Mouse (Mus musculus): ENCODE data around the gene Garnl3. TPM values are rescaled to one million over a fixed set of nuclear protein-coding genes. Genes with fewer than 3 reads are reported as not detected.
"Not testable (repeated sequence)": the region's sequence is repeated elsewhere in the genome, so short reads cannot be mapped to it uniquely, and the experiment has no call there.

Garnl3 gene
- total and polyA plus RNA-seq, 3 experiments: 0.08 to 0.19 TPM; not detected in 1

DNA sequence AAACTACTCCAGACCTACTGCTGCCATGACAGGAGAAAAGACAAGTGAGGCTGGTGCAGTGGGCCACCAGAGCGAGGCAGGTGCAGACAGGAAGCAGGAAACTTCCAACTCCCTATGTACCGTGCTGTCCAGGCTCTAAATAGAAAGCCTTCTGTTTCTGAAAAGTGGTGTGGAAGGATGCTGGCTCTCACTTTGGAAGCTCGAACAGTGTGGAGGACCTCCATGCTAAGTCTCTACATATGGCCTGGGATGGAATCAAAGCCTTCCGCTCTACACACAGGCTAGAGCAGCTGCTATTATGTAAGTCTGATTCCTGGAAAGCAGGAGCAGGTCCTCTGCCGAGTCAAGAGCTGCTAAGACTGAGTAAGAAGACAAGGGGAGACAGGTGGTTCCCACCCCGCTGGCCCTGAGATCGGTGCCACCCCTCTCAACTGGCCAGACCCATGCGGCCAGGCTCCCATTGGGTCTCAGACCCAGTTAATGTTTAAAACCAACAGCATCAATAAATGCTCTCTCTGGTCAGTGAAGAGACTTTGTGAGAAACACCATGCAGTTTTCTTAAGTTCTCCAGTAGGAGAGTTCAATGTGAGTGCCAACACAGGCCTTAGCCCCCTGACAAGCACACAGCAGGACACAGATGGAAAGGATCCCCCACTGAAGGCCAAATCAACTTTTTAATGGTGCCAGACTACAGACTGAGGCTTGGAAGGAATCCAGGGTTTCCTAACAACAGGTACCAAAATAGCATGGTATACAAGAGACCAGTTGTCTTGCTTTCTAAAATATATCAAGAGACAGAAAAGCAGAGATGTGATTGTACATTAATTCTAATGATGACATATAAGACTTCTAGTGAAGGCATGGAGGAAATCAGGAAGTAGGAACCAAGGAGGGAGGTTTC, 40.6 kb downstream of the Garnl3 start:
- H3K4me3 ChIP-seq (replicated peaks in 1 of 3; ENCODE audit: low read depth in 2 of 3, low read length in 2 of 3, poor library complexity in 1 of 3): no peak overlapping the region
- in situ Hi-C loops (cut with MboI; ENCODE audit: low pct_ligation_motif_present, low pct_unique_long_range_greater_than_20kb, low sequenced_read_pairs) (no loop called here), dilution Hi-C loops (cut with MboI; ENCODE audit: extremely low pct_ligation_motif_present, extremely low pct_unique_long_range_greater_than_20kb, low sequenced_read_pairs) (no loop called here)
- no peak overlapping the region for H3K9ac ChIP-seq (ENCODE audit: insufficient read depth, low read depth)
- no peak overlapping the region for H3K4me2 ChIP-seq (ENCODE audit: insufficient read depth, low read depth, poor library complexity, severe bottlenecking)
- H3K4me1 ChIP-seq (ENCODE audit: control insufficient read depth in 1 of 2, insufficient read depth in 2 of 2): peaks cover 0 to 8% of the 10 kb centered on the region in 2 experiments; a peak in 1 of 4 replicates
- no peaks in the 10 kb centered on the region for H3K9me3 ChIP-seq (replicated peaks; ENCODE audit: low read length)
- no peaks in the 10 kb centered on the region for H3K36me3 ChIP-seq (replicated peaks in 1 of 2; ENCODE audit: control insufficient read depth in 1 of 2, insufficient read depth in 1 of 2, low read length in 1 of 2)
- TF ChIP-seq MAZ (IDR thresholded peaks at IDR 0.05; ENCODE audit: low read depth, low read length) (no peak), SIN3A (IDR thresholded peaks at IDR 0.05; ENCODE audit: low read length) (no peak), RAD21 (IDR thresholded peaks at IDR 0.05; ENCODE audit: low read depth, low read length) (no peak), POLR2AphosphoS2 (IDR thresholded peaks at IDR 0.05; ENCODE audit: low read depth, low read length) (no peak)
- no peaks in the 10 kb centered on the region for H3K79me2 ChIP-seq (replicated peaks; ENCODE audit: control insufficient read depth, extremely low read depth, insufficient read depth, poor library complexity, severe bottlenecking)
- H3K27me3 ChIP-seq (replicated peaks): peaks cover 6% of the 10 kb centered on the region
- no peak overlapping the region for H3K27ac ChIP-seq (ENCODE audit: insufficient read depth, low read depth)
- DNase-seq (ENCODE audit: extremely low read depth): no peak

DNA sequence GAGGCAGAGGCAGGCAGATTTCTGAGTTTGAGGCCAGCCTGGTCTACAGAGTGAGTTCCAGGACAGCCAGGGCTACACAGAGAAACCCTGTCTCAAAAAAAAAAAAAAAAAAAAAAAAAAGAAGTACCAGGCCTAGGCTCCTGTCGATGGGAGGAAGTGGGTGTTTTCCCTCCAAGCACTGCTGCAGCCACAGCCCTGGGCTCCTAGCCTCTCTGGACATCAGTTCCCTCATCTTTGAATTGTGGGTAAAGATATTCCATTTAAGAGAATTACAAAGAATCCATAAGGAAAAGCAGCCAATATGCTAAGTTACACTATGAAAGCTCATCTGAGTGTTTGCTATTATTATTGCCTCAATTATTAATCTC, 41.4 kb downstream of the Garnl3 start:
- H3K36me3 ChIP-seq (replicated peaks in 1 of 2; ENCODE audit: control insufficient read depth in 1 of 2, insufficient read depth in 1 of 2, low read length in 1 of 2); in situ Hi-C loops (cut with MboI; ENCODE audit: low pct_ligation_motif_present, low pct_unique_long_range_greater_than_20kb, low sequenced_read_pairs); H3K27ac ChIP-seq (ENCODE audit: insufficient read depth, low read depth); H3K9ac ChIP-seq (ENCODE audit: insufficient read depth, low read depth); dilution Hi-C loops (cut with MboI; ENCODE audit: extremely low pct_ligation_motif_present, extremely low pct_unique_long_range_greater_than_20kb, low sequenced_read_pairs); H3K79me2 ChIP-seq (replicated peaks; ENCODE audit: control insufficient read depth, extremely low read depth, insufficient read depth, poor library complexity, severe bottlenecking); H3K9me3 ChIP-seq (replicated peaks; ENCODE audit: low read length); H3K4me2 ChIP-seq (ENCODE audit: insufficient read depth, low read depth, poor library complexity, severe bottlenecking); H3K4me1 ChIP-seq (ENCODE audit: control insufficient read depth in 1 of 2, insufficient read depth in 2 of 2); H3K27me3 ChIP-seq (replicated peaks); H3K4me3 ChIP-seq (replicated peaks in 1 of 3; ENCODE audit: low read depth in 2 of 3, low read length in 2 of 3, poor library complexity in 1 of 3); DNase-seq (ENCODE audit: extremely low read depth): not testable (repeated sequence)
- peak; percentile 56; the same call in 1 of the 2 replicates for TF ChIP-seq ZNF384 (IDR thresholded peaks at IDR 0.05; ENCODE audit: low read depth, low read length)

DNA sequence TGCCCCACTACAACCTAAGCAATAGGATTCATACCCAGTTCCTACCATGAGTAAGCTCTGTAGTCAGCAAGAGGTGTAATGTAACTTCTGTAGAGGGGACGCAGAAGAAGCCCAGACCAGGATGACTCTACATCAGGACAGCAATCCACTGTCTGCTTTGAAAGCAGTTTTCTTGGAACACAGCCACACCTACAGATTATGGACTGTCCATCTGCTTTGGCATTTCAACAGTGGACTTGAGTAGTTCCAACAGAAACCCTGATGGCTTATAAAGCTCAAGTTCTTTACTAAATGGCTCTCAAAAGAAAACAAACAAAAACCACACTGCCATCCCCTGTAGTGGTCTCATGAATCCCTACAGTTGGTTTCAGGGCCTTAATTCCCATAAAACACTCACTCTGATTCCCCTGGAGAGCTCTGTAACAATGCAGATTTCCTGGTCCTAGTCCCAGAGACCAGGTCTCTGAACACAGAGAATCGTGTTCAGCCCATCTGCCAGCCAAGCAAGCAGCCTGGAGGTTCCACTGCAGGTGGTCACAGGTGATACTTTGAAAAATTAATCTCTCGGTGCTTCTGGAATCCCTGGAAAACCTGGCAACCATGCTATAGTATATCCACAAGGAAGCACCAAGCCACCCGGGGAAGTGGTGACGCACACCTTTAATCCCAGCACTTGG, 42.0 kb downstream of the Garnl3 start:
- no peak for DNase-seq (ENCODE audit: extremely low read depth)
- H3K9ac ChIP-seq (ENCODE audit: insufficient read depth, low read depth): no peak overlapping the region
- no peaks in the 10 kb centered on the region for H3K36me3 ChIP-seq (replicated peaks in 1 of 2; ENCODE audit: control insufficient read depth in 1 of 2, insufficient read depth in 1 of 2, low read length in 1 of 2)
- TF ChIP-seq SIN3A (IDR thresholded peaks at IDR 0.05; ENCODE audit: low read length) (no peak), MXI1 (IDR thresholded peaks at IDR 0.05; ENCODE audit: low read depth, low read length) (no peak), UBTF (IDR thresholded peaks at IDR 0.05; ENCODE audit: low read depth, low read length) (no peak), RAD21 (IDR thresholded peaks at IDR 0.05; ENCODE audit: low read depth, low read length) (no peak), BHLHE40 (IDR thresholded peaks at IDR 0.05; ENCODE audit: low read depth, low read length) (no peak), TBP (conservative IDR thresholded peaks at IDR 0.05; ENCODE audit: low read depth, low read length) (no peak), IRF4 (IDR thresholded peaks at IDR 0.05; ENCODE audit: low read depth, low read length) (no peak), MAX (IDR thresholded peaks at IDR 0.05; ENCODE audit: low read length) (no peak), CHD2 (IDR thresholded peaks at IDR 0.05; ENCODE audit: low read length) (no peak), ZC3H11A (IDR thresholded peaks at IDR 0.05; ENCODE audit: low read depth, low read length) (no peak), JUN (IDR thresholded peaks at IDR 0.05; ENCODE audit: insufficient read depth, low read depth, low read length) (no peak), NRF1 (IDR thresholded peaks at IDR 0.05; ENCODE audit: low read depth, low read length) (no peak), KAT2A (IDR thresholded peaks at IDR 0.05; ENCODE audit: insufficient replicate concordance, low read length) (no peak), E2F4 (IDR thresholded peaks at IDR 0.05; ENCODE audit: insufficient replicate concordance, low read depth, low read length) (no peak), POLR2A (IDR thresholded peaks at IDR 0.05; ENCODE audit: low read depth, low read length) (no peak)
- no peaks in the 10 kb centered on the region for H3K9me3 ChIP-seq (replicated peaks; ENCODE audit: low read length)
- dilution Hi-C loops (cut with MboI; ENCODE audit: extremely low pct_ligation_motif_present, extremely low pct_unique_long_range_greater_than_20kb, low sequenced_read_pairs) (no loop called here), in situ Hi-C loops (cut with MboI; ENCODE audit: low pct_ligation_motif_present, low pct_unique_long_range_greater_than_20kb, low sequenced_read_pairs) (no loop called here)
- H3K4me2 ChIP-seq (ENCODE audit: insufficient read depth, low read depth, poor library complexity, severe bottlenecking): no peak overlapping the region
- H3K79me2 ChIP-seq (replicated peaks; ENCODE audit: control insufficient read depth, extremely low read depth, insufficient read depth, poor library complexity, severe bottlenecking): no peaks in the 10 kb centered on the region
- peaks cover 0 to 8% of the 10 kb centered on the region in 2 experiments; a peak in 1 of 4 replicates for H3K4me1 ChIP-seq (ENCODE audit: control insufficient read depth in 1 of 2, insufficient read depth in 2 of 2)
- H3K27me3 ChIP-seq (replicated peaks): peaks cover 1% of the 10 kb centered on the region
- no peak overlapping the region for H3K4me3 ChIP-seq (replicated peaks in 1 of 3; ENCODE audit: low read depth in 2 of 3, low read length in 2 of 3, poor library complexity in 1 of 3)
- H3K27ac ChIP-seq (ENCODE audit: insufficient read depth, low read depth): no peak overlapping the region

All from CH12.LX (cell line).